Mouse (Mus musculus) lung, postnatal 0 days (tissue): ENCODE measurements at regions not wholly inside any gene's neighbourhood (a gene's known extent, or its start where the extent isn't known, plus 50 kb on each side); places are given as distances from the start of the nearest gene placed in this dataset.

Experiments used
- CTCF ChIP-seq: IDR thresholded peaks from 2 replicates; pipeline ENCODE4 v1.5.1; 2016; ENCODE audit warnings: antibody characterized with exemption, mild to moderate bottlenecking
- EP300 ChIP-seq: IDR thresholded peaks from 2 replicates; pipeline ENCODE4 v1.6.1; 2016; ENCODE audit warnings: antibody characterized with exemption, mild to moderate bottlenecking, control low read depth

GRCm38 (mm10) chr4:40329737-40330136 lies 50.5 kb upstream of the Ndufb6 start:
- TF ChIP-seq CTCF = no peak
- TF ChIP-seq EP300 = no peak
